Mouse (Mus musculus) testis, adult 2 months (tissue): Measurements from ENCODE around the gene Akap9.

Experiments
- CTCF ChIP-seq: fragments of 200-500 bp; IDR thresholded peaks from 2 replicates; pipeline ENCODE4 v1.5.1; 2012; ENCODE audit warnings: low read depth, mild to moderate bottlenecking, inconsistent platforms, low read length, moderate library complexity; ENCODE audit not compliant: control insufficient read depth, insufficient read depth, insufficient replicate concordance
- POLR2A ChIP-seq: fragments of 200-500 bp; IDR thresholded peaks from 2 replicates; pipeline ENCODE4 v1.6.1; 2012; ENCODE audit warnings: low read depth, mild to moderate bottlenecking, inconsistent platforms, low read length, moderate library complexity; ENCODE audit not compliant: control insufficient read depth

DNA sequence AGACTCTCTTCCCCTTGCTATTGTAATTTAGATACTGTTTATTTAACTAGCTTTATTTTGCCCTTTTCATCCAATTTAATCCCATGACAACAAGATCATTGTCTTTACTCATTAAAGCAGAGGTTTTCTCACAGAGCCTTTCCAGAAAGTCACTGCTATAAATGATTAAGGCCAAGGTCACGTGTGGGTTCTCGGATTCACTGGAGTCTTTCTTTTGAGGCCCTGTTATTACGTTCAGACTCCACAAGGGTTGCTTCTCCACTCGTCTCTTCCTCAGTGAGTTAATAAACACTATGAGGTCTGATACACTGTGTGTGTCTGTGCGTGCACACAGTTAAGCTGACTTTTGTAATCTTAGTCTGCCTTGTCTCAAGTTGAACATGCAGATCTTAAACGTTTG lies 47.0 kb downstream of the Akap9 start:
- TF ChIP-seq POLR2A: no peak
- no peak for TF ChIP-seq CTCF
